Mouse (Mus musculus) thymus, adult 2 months (tissue): ENCODE measurements around the gene Olfr195. TPM values are rescaled to one million over a fixed set of nuclear protein-coding genes. Genes with fewer than 3 reads are reported as not detected.
"Not testable (repeated sequence)": the region's sequence is repeated elsewhere in the genome, so short reads cannot be mapped to it uniquely, and the experiment has no call there.

Source experiments
- DNase-seq: peaks from one replicate; pipeline ENCODE4 v3.0.0; 2021
- H3K27ac ChIP-seq: fragments of 200-500 bp; 2 replicates; pipeline ENCODE4 v1.5.1; 2012; ENCODE audit warnings: low read length, control low read depth; ENCODE audit not compliant: control insufficient read depth, insufficient read depth
- H3K27me3 ChIP-seq: fragments of 200-500 bp; 2 replicates; pipeline ENCODE4 v1.6.1; 2012; ENCODE audit warnings: mild to moderate bottlenecking, low read length, moderate library complexity, mixed read lengths; ENCODE audit not compliant: control insufficient read depth, insufficient read depth
- H3K36me3 ChIP-seq: fragments of 200-500 bp; 2 replicates; pipeline ENCODE4 v1.6.1; 2012; ENCODE audit warnings: mild to moderate bottlenecking, low read length, moderate library complexity; ENCODE audit not compliant: control insufficient read depth, insufficient read depth
- H3K4me1 ChIP-seq: fragments of 200-500 bp; replicated peaks from 2 replicates; pipeline ENCODE4 v1.6.1; 2012; ENCODE audit warnings: low read length; ENCODE audit not compliant: control insufficient read depth, insufficient read depth
- H3K4me3 ChIP-seq: fragments of 200-500 bp; 2 replicates; pipeline ENCODE4 v1.5.1; 2012; ENCODE audit warnings: mild to moderate bottlenecking, low read length, control low read depth, moderate library complexity; ENCODE audit not compliant: control insufficient read depth, insufficient read depth
- CTCF ChIP-seq: fragments of 200-500 bp; IDR thresholded peaks from 2 replicates; pipeline ENCODE4 v1.5.1; 2012; ENCODE audit warnings: mild to moderate bottlenecking, control low read depth, low read length, moderate library complexity, borderline replicate concordance; ENCODE audit not compliant: control insufficient read depth, poor library complexity, insufficient read depth; ENCODE audit errors: extremely low read depth
- POLR2A ChIP-seq: fragments of 200-500 bp; IDR thresholded peaks from 2 replicates; pipeline ENCODE4 v1.6.1; 2012; ENCODE audit warnings: mild to moderate bottlenecking, low read length, control low read depth, moderate library complexity; ENCODE audit not compliant: control insufficient read depth, poor library complexity, insufficient read depth; ENCODE audit errors: extremely low read depth
- whole genome bisulfite sequencing: fragments of 180-500 bp; shearing (Covaris S2); methylation state at CpG from one replicate; pipeline ENCODE4 v1.1.7; 2018; 5-methylcytosine and 5-hydroxymethylcytosine counted together
- polyA plus RNA-seq: library from polyadenylated mRNA; depleted of rRNA; stranded (reverse); fragments of >200 nt; gene quantifications from 2 replicates; pipeline ENCODE4 v1.2.3, GENCODE M21; 2012; rRNA removed

Gene Olfr195
- polyA plus RNA-seq: not detected in 2 replicates

GRCm38 (mm10) chr16:59146746-59147145 lies at the start of gene Olfr195:
Olfr195 (plus strand) TSS chr16:59147046.
- no peaks in the 10 kb centered on the region for H3K27me3 ChIP-seq
- no peak for DNase-seq
- no peaks in the 10 kb centered on the region for H3K36me3 ChIP-seq
- no peaks in the 10 kb centered on the region for H3K4me1 ChIP-seq
- WGBS: 90% methylated on average over 1 of the region's 1 CpGs
- TF ChIP-seq POLR2A (no peak), CTCF (no peak)
- H3K4me3 ChIP-seq: no peak within 1 kb of the TSS
- no peak within 1 kb of the TSS for H3K27ac ChIP-seq

- H3K27me3 ChIP-seq: no peaks in the 10 kb centered on the region
- 75% methylated on average over 2 of the region's 2 CpGs for WGBS
- no peak for TF ChIP-seq POLR2A
- TF ChIP-seq CTCF: no peak
- H3K36me3 ChIP-seq: no peaks in the 10 kb centered on the region
- H3K27ac ChIP-seq: no peak overlapping the region
- no peak for DNase-seq
- no peaks in the 10 kb centered on the region for H3K4me1 ChIP-seq
- no peak overlapping the region for H3K4me3 ChIP-seq
These were observed 41.5 kb upstream of the Olfr195 start for GRCm38 (mm10) chr16:59105312-59105711.

- not testable (repeated sequence) for H3K36me3 ChIP-seq, H3K27ac ChIP-seq, H3K27me3 ChIP-seq, DNase-seq, H3K4me3 ChIP-seq, H3K4me1 ChIP-seq
- WGBS: 64% methylated on average over 5 of the region's 5 CpGs
These were observed 38.3 kb upstream of the Olfr195 start for GRCm38 (mm10) chr16:59108522-59108921.

- WGBS: 94% methylated on average over 1 of the region's 1 CpGs
These were observed 35.1 kb upstream of the Olfr195 start, which contains the start of gene Olfr193 for GRCm38 (mm10) chr16:59111781-59112180. Olfr193 (minus strand) TSS chr16:59111881.

GRCm38 (mm10) chr16:59120969-59121368 lies 25.9 kb upstream of the Olfr195 start, which contains the start of gene Olfr194:
Olfr194 (minus strand) TSS chr16:59121069.
- H3K4me1 ChIP-seq: no peaks in the 10 kb centered on the region
- H3K36me3 ChIP-seq: no peaks in the 10 kb centered on the region
- no peak for DNase-seq
- no peaks in the 10 kb centered on the region for H3K27me3 ChIP-seq
- no peak within 1 kb of the TSS for H3K4me3 ChIP-seq
- no peak within 1 kb of the TSS for H3K27ac ChIP-seq
- TF ChIP-seq POLR2A: no peak
- no peak for TF ChIP-seq CTCF

More at GRCm38 (mm10) chr16:59111781-59112180, 35.1 kb upstream of the Olfr195 start, which contains the start of gene Olfr193:
- no peak within 1 kb of the TSS for H3K27ac ChIP-seq
- no peaks in the 10 kb centered on the region for H3K36me3 ChIP-seq
- DNase-seq: no peak
- H3K4me1 ChIP-seq: no peaks in the 10 kb centered on the region
- H3K27me3 ChIP-seq: no peaks in the 10 kb centered on the region
- TF ChIP-seq POLR2A (no peak), CTCF (no peak)
- H3K4me3 ChIP-seq: no peak within 1 kb of the TSS

- DNase-seq: no peak
- Histone ChIP-seq H3K4me3 (no peak overlapping the region), H3K27ac (no peak overlapping the region), H3K36me3 (no peaks in the 10 kb centered on the region), H3K27me3 (no peaks in the 10 kb centered on the region), H3K4me1 (no peaks in the 10 kb centered on the region)
- TF ChIP-seq POLR2A (no peak), CTCF (no peak)
- 90% methylated on average over 1 of the region's 1 CpGs for WGBS
These were observed 16.1 kb upstream of the Olfr195 start for GRCm38 (mm10) chr16:59130740-59131139.

GRCm38 (mm10) chr16:59141105-59141504 lies 5.7 kb upstream of the Olfr195 start:
- H3K36me3 ChIP-seq: no peaks in the 10 kb centered on the region
- no peak overlapping the region for H3K27ac ChIP-seq
- no peaks in the 10 kb centered on the region for H3K4me1 ChIP-seq
- H3K4me3 ChIP-seq: no peak overlapping the region
- TF ChIP-seq POLR2A (no peak), CTCF (no peak)
- H3K27me3 ChIP-seq: no peaks in the 10 kb centered on the region
- DNase-seq: no peak
